Mouse (Mus musculus): Measurements from ENCODE around the gene Prcp. TPM values are rescaled to one million over a fixed set of nuclear protein-coding genes. Genes with fewer than 3 reads are reported as not detected.
A peak's percentile ranks its signal among the peaks of the same experiment; 100 is the strongest.

Prcp gene
- 22.8 and 25.3 TPM in 2 replicates for polyA plus RNA-seq (2015; fragmentation: Nextera tagmentation; extraction: Ambion mirVana)

- no peaks in the 10 kb centered on the region for H3K36me3 ChIP-seq (ENCODE audit: control insufficient read depth, insufficient read depth, low read length)
- H3K4me2 ChIP-seq (ENCODE audit: low read depth, low read length) = peak within 1 kb of the TSS; percentile 87
- peaks cover 12% of the 10 kb centered on the region for H3K4me1 ChIP-seq (ENCODE audit: control insufficient read depth, insufficient read depth, low read length)
- peak within 1 kb of the TSS; percentile 99 for H3K27ac ChIP-seq (ENCODE audit: low read length)
- peak; percentile 85 for ATAC-seq
- no peaks in the 10 kb centered on the region for H3K9me3 ChIP-seq (ENCODE audit: control insufficient read depth, low read length)
- no peaks in the 10 kb centered on the region for H3K27me3 ChIP-seq (replicated peaks; ENCODE audit: control insufficient read depth, insufficient read depth, low read length)
- H3K9ac ChIP-seq (ENCODE audit: low read depth, low read length) = peak within 1 kb of the TSS; percentile 84
- WGBS = under 1% methylated on average over 53 of the region's 53 CpGs
- peak within 1 kb of the TSS; percentile 73 for H3K4me3 ChIP-seq (ENCODE audit: low read length)
These were observed at the start of gene Prcp, which contains the start of gene Ddias for GRCm38 (mm10) chr7:92874116-92874675. Prcp (plus strand) TSS chr7:92874470. Ddias (minus strand) TSS chr7:92874247.

GRCm38 (mm10) chr7:92826248-92826647, 48.0 kb upstream of the Prcp start:
- Histone ChIP-seq H3K4me2 (ENCODE audit: low read depth, low read length) (no peak overlapping the region), H3K27me3 (replicated peaks; ENCODE audit: control insufficient read depth, insufficient read depth, low read length) (no peaks in the 10 kb centered on the region), H3K9ac (ENCODE audit: low read depth, low read length) (no peak overlapping the region), H3K27ac (ENCODE audit: low read length) (no peak overlapping the region), H3K36me3 (ENCODE audit: control insufficient read depth, insufficient read depth, low read length) (no peaks in the 10 kb centered on the region), H3K9me3 (ENCODE audit: control insufficient read depth, low read length) (no peaks in the 10 kb centered on the region), H3K4me1 (ENCODE audit: control insufficient read depth, insufficient read depth, low read length) (peaks cover 13% of the 10 kb centered on the region; the same call in 1 of the 2 replicates), H3K4me3 (ENCODE audit: low read length) (no peak overlapping the region)
- WGBS = 76% methylated on average over 3 of the region's 3 CpGs
- no peak for ATAC-seq

DNA sequence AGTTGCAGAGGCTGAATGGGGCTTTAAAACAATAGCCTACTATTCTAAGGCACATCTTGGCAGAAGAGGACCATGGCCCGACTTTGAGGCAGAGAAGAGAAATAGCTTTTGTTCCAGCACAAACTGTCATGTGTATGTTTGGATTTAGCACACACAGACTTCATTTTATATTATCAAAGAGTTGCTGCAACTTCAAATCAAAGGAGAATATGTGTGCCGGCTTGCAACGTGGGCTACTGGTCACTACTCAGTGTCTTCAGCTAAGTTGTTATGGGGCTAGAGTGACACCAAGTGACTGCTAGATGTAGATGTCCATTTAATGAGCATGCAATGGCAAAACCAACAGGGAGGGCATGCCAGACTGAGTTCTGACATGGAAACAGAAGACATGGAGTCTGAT, 46.3 kb upstream of the Prcp start:
- 62% methylated on average over 3 of the region's 3 CpGs for WGBS
- Histone ChIP-seq H3K9me3 (ENCODE audit: control insufficient read depth, low read length) (no peaks in the 10 kb centered on the region), H3K9ac (ENCODE audit: low read depth, low read length) (no peak overlapping the region), H3K4me1 (ENCODE audit: control insufficient read depth, insufficient read depth, low read length) (no peaks in the 10 kb centered on the region), H3K4me2 (ENCODE audit: low read depth, low read length) (no peak overlapping the region), H3K27ac (ENCODE audit: low read length) (no peak overlapping the region), H3K27me3 (replicated peaks; ENCODE audit: control insufficient read depth, insufficient read depth, low read length) (no peaks in the 10 kb centered on the region), H3K4me3 (ENCODE audit: low read length) (no peak overlapping the region), H3K36me3 (ENCODE audit: control insufficient read depth, insufficient read depth, low read length) (no peaks in the 10 kb centered on the region)
- no peak for ATAC-seq

DNA sequence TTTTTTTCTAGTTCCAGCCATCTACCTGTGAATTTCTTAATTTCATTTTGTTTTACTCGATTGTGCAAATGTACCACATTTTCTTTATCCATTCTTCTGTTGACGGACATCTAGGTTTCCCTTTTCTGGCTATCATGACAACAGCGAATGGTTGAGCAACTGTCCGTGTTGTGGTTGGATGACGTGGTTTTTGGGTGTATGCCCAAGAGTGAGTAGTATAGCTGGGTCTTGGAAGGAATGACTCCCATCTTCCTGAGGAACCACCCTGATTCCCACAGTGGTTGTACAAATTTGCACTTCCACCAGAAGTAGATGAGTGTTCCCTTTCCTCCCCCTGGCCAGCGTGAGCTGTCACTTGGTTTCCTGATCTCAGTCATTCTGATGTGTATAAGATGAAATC, 41.9 kb upstream of the Prcp start:
- Histone ChIP-seq H3K27me3 (replicated peaks; ENCODE audit: control insufficient read depth, insufficient read depth, low read length) (no peaks in the 10 kb centered on the region), H3K9me3 (ENCODE audit: control insufficient read depth, low read length) (no peaks in the 10 kb centered on the region), H3K36me3 (ENCODE audit: control insufficient read depth, insufficient read depth, low read length) (no peaks in the 10 kb centered on the region), H3K27ac (ENCODE audit: low read length) (no peak overlapping the region), H3K4me2 (ENCODE audit: low read depth, low read length) (no peak overlapping the region), H3K9ac (ENCODE audit: low read depth, low read length) (no peak overlapping the region), H3K4me3 (ENCODE audit: low read length) (no peak overlapping the region), H3K4me1 (ENCODE audit: control insufficient read depth, insufficient read depth, low read length) (no peaks in the 10 kb centered on the region)
- 88% methylated on average over 6 of the region's 6 CpGs for WGBS
- no peak for ATAC-seq

DNA sequence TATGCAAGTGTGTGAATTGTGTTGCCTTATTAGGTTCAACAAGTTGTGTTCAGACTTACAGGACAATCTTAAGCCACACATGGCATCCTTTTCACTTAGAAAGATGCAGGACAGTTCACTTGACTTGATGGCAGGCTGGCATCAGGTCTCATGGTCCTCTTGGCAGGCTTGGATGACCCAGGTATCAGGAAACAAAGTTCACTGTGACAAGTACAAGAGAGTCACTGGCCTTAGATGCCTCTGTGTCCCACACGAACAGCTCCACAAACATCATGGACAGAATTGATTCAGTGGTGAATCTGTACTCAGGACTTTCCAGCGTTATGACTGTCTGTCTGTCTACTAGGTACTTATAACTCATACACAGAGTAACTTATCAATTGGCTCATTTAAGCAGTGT, 39.9 kb upstream of the Prcp start:
- H3K9ac ChIP-seq (ENCODE audit: low read depth, low read length) = no peak overlapping the region
- no peaks in the 10 kb centered on the region for H3K9me3 ChIP-seq (ENCODE audit: control insufficient read depth, low read length)
- no peaks in the 10 kb centered on the region for H3K4me1 ChIP-seq (ENCODE audit: control insufficient read depth, insufficient read depth, low read length)
- no peak overlapping the region for H3K4me2 ChIP-seq (ENCODE audit: low read depth, low read length)
- H3K27me3 ChIP-seq (replicated peaks; ENCODE audit: control insufficient read depth, insufficient read depth, low read length) = no peaks in the 10 kb centered on the region
- 91% methylated on average over 2 of the region's 2 CpGs for whole genome bisulfite sequencing
- H3K36me3 ChIP-seq (ENCODE audit: control insufficient read depth, insufficient read depth, low read length) = no peaks in the 10 kb centered on the region
- no peak overlapping the region for H3K27ac ChIP-seq (ENCODE audit: low read length)
- no peak overlapping the region for H3K4me3 ChIP-seq (ENCODE audit: low read length)
- no peak for ATAC-seq

- no peak for ATAC-seq
- no peak overlapping the region for H3K4me3 ChIP-seq (ENCODE audit: low read length)
- no peaks in the 10 kb centered on the region for H3K9me3 ChIP-seq (ENCODE audit: control insufficient read depth, low read length)
- H3K27me3 ChIP-seq (replicated peaks; ENCODE audit: control insufficient read depth, insufficient read depth, low read length) = no peaks in the 10 kb centered on the region
- H3K4me2 ChIP-seq (ENCODE audit: low read depth, low read length) = no peak overlapping the region
- WGBS = 85% methylated on average over 3 of the region's 3 CpGs
- no peak overlapping the region for H3K27ac ChIP-seq (ENCODE audit: low read length)
- no peaks in the 10 kb centered on the region for H3K4me1 ChIP-seq (ENCODE audit: control insufficient read depth, insufficient read depth, low read length)
- no peaks in the 10 kb centered on the region for H3K36me3 ChIP-seq (ENCODE audit: control insufficient read depth, insufficient read depth, low read length)
- no peak overlapping the region for H3K9ac ChIP-seq (ENCODE audit: low read depth, low read length)
These were observed 37.8 kb upstream of the Prcp start for GRCm38 (mm10) chr7:92836447-92836846.

DNA sequence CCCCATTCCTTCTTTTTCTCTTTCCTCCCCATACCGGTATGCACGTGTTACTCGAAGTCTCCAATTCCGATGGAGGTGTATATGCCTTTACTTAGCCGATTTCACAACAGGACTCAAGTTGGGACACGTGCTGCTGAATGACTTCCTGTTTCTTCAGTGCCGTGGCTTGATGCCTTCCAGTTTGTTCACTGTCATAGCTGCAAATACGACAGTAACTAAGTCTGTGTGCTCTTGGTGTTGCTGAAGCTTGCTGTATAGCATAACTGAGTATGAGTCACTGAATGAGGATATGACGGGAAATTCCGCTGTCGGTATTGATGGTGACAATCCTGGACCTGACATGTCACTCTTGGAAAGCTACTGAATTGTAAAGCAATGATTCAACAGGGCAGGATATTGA, 37.0 kb upstream of the Prcp start:
- ATAC-seq = no peak
- H3K27me3 ChIP-seq (replicated peaks; ENCODE audit: control insufficient read depth, insufficient read depth, low read length) = no peaks in the 10 kb centered on the region
- no peak overlapping the region for H3K27ac ChIP-seq (ENCODE audit: low read length)
- H3K36me3 ChIP-seq (ENCODE audit: control insufficient read depth, insufficient read depth, low read length) = no peaks in the 10 kb centered on the region
- H3K4me3 ChIP-seq (ENCODE audit: low read length) = no peak overlapping the region
- 85% methylated on average over 11 of the region's 11 CpGs for WGBS
- H3K4me1 ChIP-seq (ENCODE audit: control insufficient read depth, insufficient read depth, low read length) = no peaks in the 10 kb centered on the region
- H3K9me3 ChIP-seq (ENCODE audit: control insufficient read depth, low read length) = no peaks in the 10 kb centered on the region
- no peak overlapping the region for H3K9ac ChIP-seq (ENCODE audit: low read depth, low read length)
- H3K4me2 ChIP-seq (ENCODE audit: low read depth, low read length) = no peak overlapping the region

DNA sequence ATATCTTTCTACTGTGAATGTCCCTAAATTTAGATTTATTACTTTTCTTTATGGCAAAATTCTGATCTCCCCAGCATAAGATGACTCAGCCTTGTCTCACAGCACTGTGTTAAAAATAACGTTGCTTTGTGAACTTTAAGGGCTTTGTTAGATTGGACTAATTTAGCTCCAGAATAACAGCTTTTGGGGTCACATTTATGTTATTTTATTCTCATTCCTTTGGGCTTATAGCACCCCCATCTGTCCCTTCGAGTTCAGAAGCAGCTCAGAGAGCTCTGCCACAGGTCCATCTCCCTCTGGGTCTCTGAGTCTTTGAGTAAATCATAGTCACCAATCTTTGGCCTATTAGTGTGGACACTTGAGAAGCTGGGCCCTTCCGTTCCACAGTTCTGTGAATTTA, 36.4 kb upstream of the Prcp start:
- Histone ChIP-seq H3K9me3 (ENCODE audit: control insufficient read depth, low read length) (no peaks in the 10 kb centered on the region), H3K27me3 (replicated peaks; ENCODE audit: control insufficient read depth, insufficient read depth, low read length) (no peaks in the 10 kb centered on the region), H3K4me2 (ENCODE audit: low read depth, low read length) (no peak overlapping the region), H3K27ac (ENCODE audit: low read length) (no peak overlapping the region), H3K9ac (ENCODE audit: low read depth, low read length) (no peak overlapping the region), H3K4me1 (ENCODE audit: control insufficient read depth, insufficient read depth, low read length) (no peaks in the 10 kb centered on the region), H3K4me3 (ENCODE audit: low read length) (no peak overlapping the region), H3K36me3 (ENCODE audit: control insufficient read depth, insufficient read depth, low read length) (no peaks in the 10 kb centered on the region)
- no peak for ATAC-seq
- 66% methylated on average over 3 of the region's 3 CpGs for WGBS

- peak; percentile 50; the same call in 1 of the 2 replicates for ATAC-seq
- no peaks in the 10 kb centered on the region for H3K27me3 ChIP-seq (replicated peaks; ENCODE audit: control insufficient read depth, insufficient read depth, low read length)
- H3K4me2 ChIP-seq (ENCODE audit: low read depth, low read length) = no peak overlapping the region
- H3K4me1 ChIP-seq (ENCODE audit: control insufficient read depth, insufficient read depth, low read length) = no peaks in the 10 kb centered on the region
- H3K36me3 ChIP-seq (ENCODE audit: control insufficient read depth, insufficient read depth, low read length) = no peaks in the 10 kb centered on the region
- 56% methylated on average over 2 of the region's 2 CpGs for WGBS
- no peak overlapping the region for H3K4me3 ChIP-seq (ENCODE audit: low read length)
- H3K9ac ChIP-seq (ENCODE audit: low read depth, low read length) = no peak overlapping the region
- no peaks in the 10 kb centered on the region for H3K9me3 ChIP-seq (ENCODE audit: control insufficient read depth, low read length)
- no peak overlapping the region for H3K27ac ChIP-seq (ENCODE audit: low read length)
These were observed 32.0 kb upstream of the Prcp start for GRCm38 (mm10) chr7:92842254-92842653.

DNA sequence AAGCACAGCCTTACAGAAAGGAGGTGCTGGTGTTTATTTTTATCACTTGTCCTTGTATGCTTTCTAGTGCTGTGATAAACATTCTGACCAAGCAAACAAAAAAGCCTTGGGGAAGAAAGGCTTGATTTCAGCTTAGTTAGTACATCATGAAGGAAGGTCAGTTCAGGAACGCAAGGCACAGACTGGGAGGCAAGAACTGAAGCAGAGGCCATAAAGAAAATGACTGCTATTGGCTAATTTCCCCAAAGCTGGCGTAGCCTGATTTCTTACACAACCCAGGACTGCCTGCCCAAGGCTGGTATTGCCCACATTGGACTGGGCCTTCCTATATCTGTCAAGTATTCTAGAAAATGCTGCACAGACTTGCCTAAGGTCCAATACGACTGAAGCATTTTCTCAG, 26.0 kb upstream of the Prcp start:
- WGBS = 82% methylated on average over 3 of the region's 3 CpGs
- Histone ChIP-seq H3K36me3 (ENCODE audit: control insufficient read depth, insufficient read depth, low read length) (no peaks in the 10 kb centered on the region), H3K4me1 (ENCODE audit: control insufficient read depth, insufficient read depth, low read length) (no peaks in the 10 kb centered on the region), H3K4me2 (ENCODE audit: low read depth, low read length) (no peak overlapping the region), H3K27me3 (replicated peaks; ENCODE audit: control insufficient read depth, insufficient read depth, low read length) (no peaks in the 10 kb centered on the region), H3K9ac (ENCODE audit: low read depth, low read length) (no peak overlapping the region), H3K27ac (ENCODE audit: low read length) (no peak overlapping the region), H3K4me3 (ENCODE audit: low read length) (no peak overlapping the region), H3K9me3 (ENCODE audit: control insufficient read depth, low read length) (no peaks in the 10 kb centered on the region)
- no peak for ATAC-seq
